Mouse (Mus musculus) right cerebral cortex, postnatal 36 days (tissue): ENCODE data around the gene Ccna2.
"Not testable (repeated sequence)": the region's sequence is repeated elsewhere in the genome, so short reads cannot be mapped to it uniquely, and the experiment has no call there.

Experiments used
- DNase-seq, 2 experiments: peaks; one replicate each; pipeline ENCODE4 v3.0.0; 2022; ENCODE audit warnings: low spot score in 2 of 2, mixed read lengths in 1 of 2

Gene Ccna2

DNA sequence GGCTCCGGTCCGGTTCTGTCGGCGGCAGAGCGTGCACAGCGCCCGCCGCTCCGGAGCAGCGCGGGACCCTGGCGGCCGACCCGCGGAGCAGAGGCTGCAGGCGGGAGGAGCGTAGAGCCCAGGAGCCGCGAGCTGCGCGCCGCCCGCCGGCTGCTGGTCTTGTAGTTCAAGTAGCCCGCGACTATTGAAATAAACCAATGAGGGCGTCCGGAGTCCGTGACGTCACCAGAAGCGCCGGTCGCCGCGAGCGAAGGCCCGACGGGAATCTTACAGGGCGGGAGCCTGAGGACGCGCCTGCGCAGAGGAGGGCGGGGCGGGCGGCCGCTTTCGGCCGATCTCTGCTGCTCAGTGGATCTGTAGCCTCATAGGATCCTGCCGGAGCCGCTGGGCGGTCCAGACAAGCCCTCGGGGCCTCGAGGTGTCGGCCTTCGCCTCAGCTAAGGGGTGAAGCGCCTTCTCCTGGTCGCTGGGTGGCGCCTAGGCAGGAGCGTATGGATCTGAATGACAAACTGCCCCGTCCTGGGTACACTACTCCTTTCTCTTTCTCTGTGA, at the start of gene Ccna2:
Gene Ccna2, minus strand, starts transcription at position 324 of the 552 bp plus-strand sequence.
- peak; percentile 97 to 98 for DNase-seq

DNA sequence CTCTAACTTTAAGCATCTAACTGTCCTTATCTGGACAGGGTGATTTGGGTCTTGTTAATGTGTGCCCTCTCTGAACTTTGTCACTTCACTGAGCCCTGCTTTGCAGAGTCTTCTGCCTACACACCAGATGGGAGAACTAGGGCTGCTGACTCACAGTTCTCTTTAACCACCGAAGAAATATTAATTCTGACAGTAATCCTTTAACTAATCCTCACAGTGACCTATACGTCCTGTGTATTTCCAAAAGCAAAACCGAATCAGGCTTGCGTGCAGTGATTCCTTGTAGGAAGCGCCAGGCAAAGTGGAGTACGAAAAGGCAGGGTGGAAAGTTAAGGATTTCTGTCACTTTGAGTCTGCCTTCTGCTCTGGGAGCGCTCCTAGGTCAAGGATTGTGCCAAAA, 46.2 kb upstream of the Ccna2 start:
- no peak for DNase-seq

DNA sequence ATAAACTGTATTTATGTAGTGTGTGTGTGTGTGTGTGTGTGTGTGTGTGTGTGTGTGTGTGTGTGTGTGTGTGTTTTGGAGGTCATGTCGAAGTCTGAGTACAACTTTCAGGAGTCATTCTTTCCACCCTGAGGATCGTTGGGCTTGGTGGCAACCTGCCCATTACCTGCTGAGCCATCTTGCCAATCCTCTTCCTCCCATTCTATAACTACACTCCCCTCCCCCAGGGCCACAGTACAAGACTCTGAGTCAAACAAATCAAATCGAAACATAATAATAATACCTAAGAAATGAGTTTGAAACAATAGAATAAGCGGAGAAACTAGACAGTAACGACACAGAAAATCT, 41.9 kb upstream of the Ccna2 start:
- no peak for DNase-seq

DNA sequence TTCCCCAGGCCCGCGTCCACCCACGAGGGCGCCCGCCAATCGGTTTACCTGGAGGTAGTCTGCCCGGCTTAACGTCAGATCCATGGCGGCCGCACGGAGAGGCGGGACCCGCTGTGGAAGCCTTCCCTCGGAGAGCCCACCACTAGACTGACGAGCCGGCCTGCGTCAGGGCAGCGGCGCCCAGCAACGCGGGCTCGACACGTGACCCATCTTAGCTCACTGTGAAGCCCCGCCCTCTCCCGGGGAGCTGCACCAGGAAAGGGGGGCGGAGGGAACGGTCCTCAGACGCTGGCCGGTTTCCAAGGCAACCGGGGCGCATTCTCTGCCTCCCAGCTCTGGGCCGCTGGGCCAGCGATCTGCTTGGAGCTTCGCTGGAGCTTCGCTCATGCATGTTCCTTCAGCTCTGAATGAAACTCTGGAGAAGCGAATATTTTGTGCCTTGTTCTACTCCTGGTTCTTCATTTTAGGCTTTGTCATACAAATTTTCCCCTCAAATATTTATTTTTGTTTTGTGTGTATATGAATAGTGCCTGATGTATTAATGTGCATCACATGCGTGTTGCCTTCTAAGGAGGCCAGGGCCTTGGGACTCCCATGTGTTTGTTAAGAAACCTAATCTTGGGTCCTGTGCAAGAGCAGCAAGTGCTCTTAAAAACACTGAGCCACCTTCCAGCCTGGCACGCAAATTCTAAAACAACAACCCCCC, 41.4 kb upstream of the Ccna2 start, which contains the start of gene Bbs7:
Gene Bbs7, minus strand, starts transcription at position 276 of the 706 bp plus-strand sequence.
- DNase-seq: peak; percentile 95

DNA sequence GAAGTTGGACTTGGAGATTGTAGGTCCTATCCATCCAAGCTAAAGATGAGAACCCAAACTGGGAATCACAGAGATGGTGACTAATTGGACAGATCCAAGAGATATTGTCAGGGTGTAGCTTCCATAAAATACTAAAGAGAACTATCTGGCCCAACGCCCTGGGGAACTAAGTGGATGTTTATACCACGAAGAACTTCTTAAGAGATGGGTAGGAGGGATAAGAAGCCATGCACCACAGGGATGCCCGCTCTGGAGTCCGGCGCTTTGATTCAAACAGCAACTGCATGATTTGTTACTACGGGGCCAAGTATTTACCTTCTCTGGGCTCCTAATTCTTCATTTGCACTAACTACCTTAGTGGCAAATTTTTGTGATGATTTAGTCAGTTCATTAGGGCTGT, 40.7 kb upstream of the Ccna2 start:
- DNase-seq: no peak

DNA sequence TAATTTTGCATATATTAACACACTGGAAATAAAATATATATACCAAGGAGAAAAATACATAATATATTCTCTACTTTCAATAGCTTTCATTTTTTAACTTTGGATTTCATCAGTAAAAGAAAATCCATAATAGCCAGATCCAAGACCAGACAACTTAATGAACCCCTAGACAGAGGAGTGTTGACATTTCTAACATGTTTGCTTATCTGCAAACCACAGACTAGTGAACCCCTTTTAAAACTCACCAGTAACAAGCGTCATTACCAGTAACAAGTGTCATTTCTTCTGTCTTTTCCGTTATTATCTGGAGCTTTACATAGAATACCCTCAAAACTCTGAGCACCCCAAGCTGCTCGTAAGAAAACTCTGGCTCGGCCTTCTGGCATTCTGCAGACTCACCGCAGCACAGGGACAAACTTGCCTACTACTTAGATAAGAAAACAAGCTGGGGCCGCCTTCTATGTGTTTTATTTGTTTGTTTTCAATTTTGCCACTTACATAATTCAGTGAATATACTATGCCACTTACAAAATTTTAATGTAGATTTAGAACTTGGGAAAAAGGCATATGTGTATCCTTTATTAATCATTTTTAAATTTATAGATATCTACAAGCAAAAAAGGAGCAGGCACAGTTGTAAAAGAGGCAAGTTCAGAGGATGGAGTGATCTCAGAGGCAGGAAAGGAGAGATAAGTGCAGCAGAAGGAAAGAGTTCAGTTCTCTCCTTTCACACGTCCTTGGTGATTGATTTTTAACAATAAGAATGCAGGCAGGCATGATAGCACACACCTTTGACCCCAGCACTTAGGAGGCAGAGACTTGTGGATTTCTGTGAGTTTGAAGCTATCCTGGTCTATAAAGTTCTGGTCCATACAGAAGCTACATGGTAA, 34.2 kb upstream of the Ccna2 start:
- no peak for DNase-seq

DNA sequence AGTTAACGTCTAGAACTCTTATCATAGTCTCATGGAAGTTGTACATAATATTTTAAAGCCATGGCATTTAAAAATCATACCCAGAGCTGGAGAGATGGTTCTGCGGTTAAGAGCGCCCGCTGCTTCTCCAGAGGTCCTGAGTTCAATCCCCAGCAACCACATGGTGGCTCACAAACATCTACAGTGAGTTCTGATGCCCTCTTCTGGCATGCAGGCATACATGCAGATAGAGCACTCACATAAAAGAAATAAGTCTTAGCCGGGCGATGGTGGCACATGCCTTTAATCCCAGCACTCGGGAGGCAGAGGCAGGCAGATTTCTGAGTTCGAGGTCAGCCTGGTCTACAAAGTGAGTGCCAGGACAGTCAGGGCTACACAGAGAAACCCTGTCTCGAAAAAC, 27.8 kb upstream of the Ccna2 start:
- DNase-seq: not testable (repeated sequence)

DNA sequence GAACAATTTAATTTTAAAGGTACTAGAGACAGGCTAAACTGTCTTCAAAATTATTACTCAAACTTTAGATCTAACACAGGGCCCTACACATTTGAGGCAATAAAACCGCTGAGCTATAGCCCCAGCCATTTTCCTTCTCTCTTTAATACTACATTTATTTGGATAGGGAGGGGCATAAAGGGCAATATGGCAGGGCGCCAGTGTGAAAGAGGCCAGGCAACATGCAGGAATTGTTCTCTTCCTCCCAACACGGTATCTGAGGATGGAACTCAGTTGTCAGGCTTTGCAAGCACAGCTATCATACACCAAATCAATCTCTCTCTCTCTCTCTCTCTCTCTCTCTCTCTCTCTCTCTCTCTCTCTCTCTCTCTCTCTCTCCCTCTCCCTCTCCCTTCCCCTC, 26.9 kb upstream of the Ccna2 start:
- DNase-seq: no peak

DNA sequence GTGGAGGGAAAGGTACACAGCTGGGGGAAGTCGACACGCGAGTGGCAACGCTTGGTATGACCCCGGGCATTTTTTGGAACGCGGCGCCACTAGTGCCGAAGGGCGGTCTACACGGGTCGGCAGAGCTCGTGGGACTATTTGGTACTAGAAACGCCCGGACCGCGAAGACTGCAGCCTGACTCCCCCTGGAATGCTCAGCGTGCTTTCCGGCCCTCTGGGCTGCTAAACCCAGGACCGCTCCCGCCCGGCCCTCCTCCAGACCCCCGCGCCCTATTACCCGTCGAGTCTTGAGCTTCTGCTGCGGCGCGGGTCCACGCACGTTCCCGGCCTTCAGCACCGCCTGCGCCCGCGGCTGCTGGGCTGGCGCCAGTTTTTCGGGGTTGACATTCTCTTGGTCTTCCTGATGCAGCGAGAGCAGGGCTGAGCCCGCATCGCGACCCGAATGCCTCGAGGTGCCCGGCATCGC, 556 bp downstream of the Ccna2 start:
- DNase-seq: no peak

DNA sequence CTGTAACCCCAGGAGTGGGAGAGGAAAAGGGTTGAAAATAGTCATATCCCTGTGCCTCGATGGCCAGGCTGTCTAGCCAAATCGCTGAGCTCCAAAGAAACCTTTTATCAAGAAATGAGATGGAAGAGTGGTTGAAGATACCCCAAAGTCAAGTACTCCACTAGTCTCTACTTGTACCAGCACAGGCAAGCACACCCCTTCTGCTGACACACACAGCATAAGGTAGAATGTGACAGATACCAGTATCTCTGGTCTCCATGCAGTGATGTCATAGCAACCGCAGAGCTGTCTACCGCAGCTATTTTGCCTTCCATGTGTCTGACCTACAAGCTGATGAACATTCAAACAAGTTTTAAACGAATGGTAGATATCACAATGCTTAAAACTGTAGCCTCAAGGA, 2.1 kb downstream of the Ccna2 start:
- DNase-seq: no peak

DNA sequence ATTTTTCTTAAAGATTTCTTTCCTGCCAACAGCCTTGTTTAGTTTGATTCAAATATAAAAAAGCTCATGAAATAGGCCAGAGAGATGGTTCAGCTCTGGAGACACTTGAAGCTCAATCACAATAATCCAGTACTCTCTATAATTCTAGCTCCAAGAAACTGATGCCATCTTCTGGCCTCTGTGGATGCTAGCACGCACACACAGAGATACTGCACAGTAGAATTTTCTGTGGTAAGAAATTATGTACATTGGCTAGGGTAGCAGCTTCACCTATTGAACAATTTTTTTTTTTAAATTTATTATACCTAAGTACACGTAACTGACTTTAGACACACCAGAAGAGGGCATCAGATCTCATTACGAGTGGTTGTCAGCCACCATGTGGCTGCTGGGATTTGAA, 8.3 kb downstream of the Ccna2 start:
- DNase-seq: no peak

DNA sequence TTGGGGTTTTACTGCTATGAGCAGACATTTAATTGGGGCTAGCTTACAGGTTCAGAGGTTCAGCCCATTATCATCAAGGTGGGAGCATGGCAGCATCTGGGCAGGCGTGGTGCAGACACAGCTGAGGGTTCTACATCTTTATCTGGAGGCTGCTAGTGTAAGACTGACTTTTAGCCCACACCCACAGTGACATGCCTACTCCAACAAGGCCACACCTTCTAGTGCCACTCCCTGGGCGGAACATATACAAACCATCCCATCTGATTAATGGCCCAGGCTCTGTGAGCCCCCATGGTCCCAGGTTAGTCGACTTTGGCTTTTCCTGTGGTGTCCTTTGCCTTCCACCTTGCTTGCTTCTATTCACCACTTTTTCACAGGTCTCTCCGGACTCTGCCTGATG, 12.3 kb downstream of the Ccna2 start:
- no peak for DNase-seq

DNA sequence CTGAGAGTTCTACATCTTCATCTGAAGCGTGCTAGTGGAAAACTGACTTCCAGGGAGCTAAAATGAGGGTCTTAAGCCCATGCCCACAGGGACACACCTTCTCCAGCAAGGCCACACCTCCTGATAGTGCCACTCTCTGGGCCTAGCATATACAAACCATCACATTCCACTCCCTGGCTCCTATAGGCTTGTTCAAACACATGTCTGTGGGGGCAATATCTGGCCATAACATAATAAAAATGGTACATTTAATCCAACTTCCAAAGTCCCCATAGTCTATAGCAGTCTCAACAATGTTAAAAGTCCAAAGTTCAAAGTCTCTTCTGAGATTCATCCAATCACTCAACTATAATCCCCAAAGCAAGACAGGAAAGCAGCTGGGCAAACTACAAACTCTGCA, 14.3 kb downstream of the Ccna2 start:
- DNase-seq: no peak

DNA sequence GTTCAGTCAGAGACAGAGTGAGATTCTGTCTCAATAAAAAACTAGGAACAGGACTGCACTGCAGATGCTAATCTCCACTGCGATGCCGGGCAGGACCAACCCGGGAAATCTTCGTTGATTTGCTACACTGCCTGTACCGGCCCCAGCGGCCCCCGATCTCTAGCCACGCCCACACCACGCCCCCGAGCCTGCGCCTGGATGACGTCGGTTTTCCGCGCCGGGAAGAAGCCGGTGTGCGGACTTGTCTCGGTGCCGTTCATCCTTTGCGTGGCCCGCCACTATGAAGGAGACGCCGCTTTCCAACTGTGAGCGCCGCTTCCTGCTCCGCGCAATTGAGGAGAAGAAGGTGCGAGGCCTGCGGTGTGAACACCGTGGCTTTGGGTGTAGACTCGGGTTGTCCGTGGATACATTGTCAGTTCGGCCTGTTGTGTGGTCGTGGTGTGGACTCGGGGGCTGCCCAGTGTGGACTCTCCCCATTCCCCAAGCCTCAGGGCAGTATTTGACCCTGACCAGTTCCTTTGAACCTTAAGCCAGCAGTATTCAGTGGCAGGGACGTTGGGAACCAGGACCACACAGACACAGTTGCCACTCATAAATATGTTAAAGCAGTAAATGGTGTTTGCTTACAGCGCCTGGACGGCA, 19.4 kb downstream of the Ccna2 start, which contains the start of gene Exosc9:
Gene Exosc9, plus strand, starts transcription at position 201 of the 642 bp plus-strand sequence.
- peak; percentile 92 to 94 for DNase-seq

DNA sequence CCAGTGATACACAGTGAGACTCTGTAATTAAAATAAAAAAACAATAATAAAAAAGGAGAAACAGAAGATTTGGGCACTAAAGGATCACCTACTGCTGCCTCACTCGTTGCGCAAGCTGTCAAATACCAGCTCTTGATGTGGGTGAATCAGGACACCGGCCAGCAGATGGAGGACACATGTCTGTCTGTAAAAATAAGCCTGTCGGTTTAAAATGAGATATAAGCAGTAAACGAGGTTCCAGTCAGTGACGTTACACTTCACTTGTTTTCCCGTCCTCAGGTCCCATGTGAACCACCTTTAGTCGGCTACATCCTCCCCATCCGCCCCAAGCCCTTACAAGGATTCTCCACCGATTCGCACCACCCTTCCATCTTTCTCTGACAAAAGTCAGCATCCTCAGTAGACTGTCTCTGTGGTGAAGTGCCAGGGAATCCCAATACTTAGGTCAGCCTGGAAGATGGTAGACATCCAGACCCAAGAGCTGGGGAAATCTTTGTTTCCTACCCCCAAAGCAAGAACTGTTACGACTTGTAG, 20.0 kb downstream of the Ccna2 start:
- peak in 1 of 2 experiments; percentile 48 for DNase-seq

DNA sequence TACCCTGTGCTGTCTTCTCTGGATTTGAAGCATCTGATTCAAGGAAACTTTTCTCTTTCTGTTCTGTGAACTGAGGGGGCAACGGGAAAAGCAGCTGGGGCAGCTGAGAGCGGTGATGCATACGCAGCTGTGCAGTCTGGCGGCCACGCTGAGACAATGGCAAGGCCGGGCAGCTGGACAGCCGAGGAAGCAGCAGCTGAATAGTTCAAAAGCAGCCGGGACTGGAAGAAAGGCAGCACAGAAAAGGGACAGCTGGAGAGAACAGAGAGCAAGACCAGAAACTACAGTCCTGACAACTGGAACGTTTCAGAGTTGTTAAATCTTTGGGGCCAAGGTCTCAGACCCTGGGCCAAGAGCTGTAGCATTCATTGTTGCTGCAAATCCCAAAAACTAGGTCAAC, 20.6 kb downstream of the Ccna2 start:
- no peak for DNase-seq

DNA sequence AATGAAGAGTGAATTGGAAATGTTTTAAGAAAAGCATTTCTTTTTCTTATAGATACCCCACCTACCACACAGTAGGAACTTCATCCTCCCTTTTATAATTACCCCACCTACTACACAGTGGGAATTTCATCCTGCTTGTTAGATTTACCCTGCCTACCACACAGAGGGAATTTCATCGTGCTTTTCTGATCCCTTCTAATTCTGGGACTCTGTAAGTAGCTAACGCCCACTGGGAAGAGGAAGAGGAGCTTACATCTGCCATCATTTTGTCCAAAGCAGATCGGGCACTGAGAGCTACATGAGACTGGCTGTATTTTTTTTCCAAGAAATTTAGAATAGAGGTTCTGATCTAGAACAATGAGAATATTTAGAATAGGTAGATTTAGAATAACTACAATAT, 27.0 kb downstream of the Ccna2 start:
- DNase-seq: no peak

DNA sequence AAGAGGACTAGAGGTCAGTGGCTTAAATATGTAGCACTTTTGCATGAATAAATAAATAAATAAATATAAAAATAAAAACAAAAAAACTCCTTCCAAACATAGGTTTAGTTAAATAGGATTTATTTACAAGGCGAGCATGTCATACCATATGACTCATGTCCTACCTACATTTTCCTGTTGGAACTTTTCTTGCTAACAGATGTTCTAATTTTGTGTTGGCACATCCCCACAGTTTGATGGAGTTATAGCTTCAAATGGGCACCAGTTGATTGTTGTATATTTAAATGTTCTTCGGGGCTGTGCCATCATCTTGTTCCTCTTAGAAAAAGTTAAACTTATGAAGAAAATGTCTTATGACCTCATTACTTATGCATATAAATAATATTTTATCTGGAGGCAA, 30.6 kb downstream of the Ccna2 start:
- DNase-seq: no peak

DNA sequence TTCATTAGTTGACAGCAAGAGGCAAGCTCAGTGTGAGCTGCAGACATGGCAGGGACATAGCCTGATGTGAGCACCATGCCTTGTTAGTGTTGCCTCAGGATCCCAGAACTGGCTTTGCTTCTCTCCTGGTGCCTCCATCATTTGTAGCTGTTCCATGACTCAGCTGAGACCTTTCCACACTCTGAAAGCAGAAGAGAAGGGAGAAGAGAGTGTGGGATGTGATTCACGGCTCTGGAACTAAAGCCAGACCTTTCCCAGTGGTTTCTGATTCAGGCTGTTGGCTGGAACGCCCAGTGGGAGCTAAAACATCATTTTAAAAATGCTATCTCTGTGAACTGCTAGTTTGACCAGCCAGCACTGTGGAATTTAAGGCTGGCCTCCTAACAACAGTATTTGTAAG, 31.2 kb downstream of the Ccna2 start:
- DNase-seq: no peak

DNA sequence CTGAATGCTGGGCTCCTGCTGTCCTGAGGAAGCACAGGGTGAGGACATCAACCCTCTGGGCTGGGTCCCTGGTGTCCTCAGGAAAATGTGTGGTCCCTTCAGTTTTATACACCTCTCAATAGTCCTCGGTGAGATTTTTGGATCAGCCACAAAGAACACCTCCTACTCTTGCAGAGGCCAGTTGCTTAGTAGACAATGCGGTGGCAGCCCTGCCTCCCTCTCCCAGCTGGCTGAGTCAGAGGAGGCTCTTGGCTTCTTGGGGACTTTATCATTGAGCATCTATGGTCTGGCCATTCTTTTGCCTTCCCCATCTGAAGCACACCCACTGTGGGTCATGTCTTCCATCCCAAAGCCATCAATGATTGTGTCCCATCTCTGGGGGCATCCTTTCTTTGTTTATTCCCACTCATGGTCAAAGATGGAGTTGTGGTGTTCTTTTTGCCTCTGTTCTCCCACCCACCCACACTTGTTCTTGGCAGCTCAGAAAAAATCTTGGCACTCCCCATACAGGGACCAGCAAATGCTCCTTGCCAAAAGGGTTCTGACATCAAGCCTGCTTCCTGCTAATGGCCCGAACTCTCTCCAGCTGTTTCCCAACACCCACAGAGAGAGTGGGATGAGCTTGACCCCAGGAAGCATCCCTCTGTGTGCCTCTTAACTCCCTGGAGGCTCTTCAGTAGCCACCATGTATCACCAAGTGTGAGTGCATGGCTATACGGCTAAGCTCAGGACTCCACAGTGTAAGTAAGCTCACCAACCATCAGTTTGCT, 34.1 kb downstream of the Ccna2 start:
- DNase-seq: no peak

DNA sequence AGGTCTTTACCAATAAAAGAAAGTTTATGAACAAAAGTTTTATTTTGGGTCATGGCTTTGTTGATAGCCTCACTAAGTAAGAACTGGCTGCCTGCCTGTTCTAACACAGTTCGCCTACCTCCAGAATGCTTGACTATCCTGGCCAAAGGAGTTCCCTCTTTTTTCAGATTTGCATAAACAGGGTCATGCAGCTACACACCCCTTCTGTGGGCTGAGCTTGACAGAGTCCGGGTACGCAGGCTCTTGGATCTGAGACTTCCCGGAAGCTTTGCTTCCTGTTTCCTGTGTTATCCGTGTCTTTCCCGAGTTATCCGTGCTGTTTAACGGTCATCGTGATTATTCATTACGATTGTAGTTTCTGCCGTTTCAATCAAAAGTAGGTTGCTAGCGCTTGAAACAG, 35.9 kb downstream of the Ccna2 start:
- DNase-seq: no peak
